Mouse (Mus musculus) neutrophil, adult 5-6 weeks (primary cell): ENCODE measurements around the gene Mdc1. TPM values are rescaled to one million over a fixed set of nuclear protein-coding genes. Genes with fewer than 3 reads are reported as not detected.
A peak's percentile ranks its signal among the peaks of the same experiment; 100 is the strongest.

ENCODE experiments used
- ATAC-seq: fragments of 151-379, 151-347 bp; 2 replicates; pipeline ENCODE4 v1.8.0; 2017; ENCODE audit warnings: mild to moderate bottlenecking, moderate TSS enrichment; ENCODE audit not compliant: insufficient number of reproducible peaks, poor library complexity, low FRiP score, severe bottlenecking; ENCODE audit errors: extremely low read depth
- total RNA-seq: library from RNA; stranded (forward); fragments of 200-1000 nt; gene quantifications from 2 replicates; pipeline ENCODE4 v1.2.3, GENCODE M21; 2017

Gene Mdc1
- 22.5 and 30.7 TPM in 2 replicates for total RNA-seq

DNA sequence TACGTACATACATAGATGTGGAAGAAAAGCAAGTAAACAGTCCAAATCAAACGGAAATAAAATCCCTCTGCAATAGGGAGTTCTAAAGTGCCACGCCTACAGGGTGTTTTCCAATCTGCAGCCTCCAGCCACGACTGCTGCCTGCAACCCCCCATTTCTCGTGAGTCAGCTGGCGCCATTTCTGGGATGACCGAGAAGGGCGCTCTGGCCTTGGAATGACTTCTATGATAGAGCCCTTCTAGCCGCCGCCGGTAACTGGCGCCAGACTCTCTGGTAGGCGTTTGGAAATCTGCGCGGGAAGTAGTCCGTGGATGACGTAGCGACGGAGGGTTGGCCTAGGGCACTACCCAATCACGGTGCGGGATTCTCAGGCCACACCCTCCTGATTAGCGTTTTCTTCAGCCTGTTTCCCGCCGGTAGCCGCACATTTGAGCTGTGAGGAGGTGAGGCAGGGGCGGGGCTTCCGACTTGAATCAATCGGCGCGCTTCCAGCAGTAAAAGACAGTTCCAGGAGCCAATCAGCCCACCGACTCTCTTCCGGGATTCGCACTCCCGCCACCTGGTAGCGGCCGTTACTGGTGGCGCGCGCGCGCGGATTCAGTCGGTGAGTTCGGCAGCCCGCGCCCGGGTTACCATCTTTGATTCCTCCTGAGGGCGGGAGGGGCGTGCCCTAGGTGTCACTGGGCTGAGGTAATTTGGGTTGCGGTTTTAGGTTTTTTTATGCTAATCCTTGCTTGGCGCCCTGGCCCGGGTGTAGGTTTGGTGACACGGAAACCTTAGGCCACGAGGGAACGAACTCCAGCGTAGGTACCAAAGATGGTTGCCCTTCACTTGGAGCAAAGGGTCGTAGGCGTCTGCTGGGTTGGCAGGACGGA is at the start of gene Mdc1:
Gene Mdc1 (plus strand): TSS at position 440 of the 875 bp plus-strand sequence.
- peak; percentile 90 for ATAC-seq

DNA sequence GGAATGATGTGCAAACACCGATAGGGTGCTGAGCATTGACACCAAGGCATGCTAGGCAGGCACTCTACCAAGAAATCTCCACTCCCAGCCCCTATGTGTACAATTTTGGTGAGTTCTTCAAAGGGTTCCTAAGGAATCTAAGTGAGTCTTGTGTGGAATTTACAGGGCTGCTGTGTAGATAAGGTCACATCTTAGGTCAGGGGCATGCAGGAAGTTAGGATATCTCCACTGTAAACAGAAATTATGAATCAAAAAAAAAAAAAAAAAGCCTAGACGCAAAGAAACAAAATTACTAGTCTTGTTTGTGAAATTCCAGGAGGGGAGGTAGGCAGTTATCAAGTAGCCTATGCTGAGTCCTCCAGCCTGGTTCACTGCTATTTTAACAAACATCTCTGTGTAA is 48.5 kb upstream of the Mdc1 start:
- ATAC-seq: no peak

DNA sequence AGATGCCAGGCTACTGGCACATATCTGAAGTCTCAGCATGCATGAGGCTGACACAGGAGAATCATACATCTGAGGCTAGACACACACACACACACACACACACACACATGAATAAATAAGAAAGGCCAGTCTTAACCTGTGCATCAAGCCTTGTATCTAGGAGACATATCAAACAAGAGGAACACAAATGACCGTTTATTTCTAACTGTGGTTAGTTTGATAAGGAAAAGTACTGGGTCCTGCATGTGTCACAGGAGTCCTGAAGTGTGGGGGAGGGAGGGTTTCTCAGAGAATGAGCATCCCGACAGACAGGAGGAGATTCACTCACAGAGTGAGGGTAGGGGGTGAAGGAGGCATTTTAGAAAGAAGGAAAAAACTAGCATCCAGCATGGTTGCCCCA is 46.2 kb upstream of the Mdc1 start:
- ATAC-seq: no peak

DNA sequence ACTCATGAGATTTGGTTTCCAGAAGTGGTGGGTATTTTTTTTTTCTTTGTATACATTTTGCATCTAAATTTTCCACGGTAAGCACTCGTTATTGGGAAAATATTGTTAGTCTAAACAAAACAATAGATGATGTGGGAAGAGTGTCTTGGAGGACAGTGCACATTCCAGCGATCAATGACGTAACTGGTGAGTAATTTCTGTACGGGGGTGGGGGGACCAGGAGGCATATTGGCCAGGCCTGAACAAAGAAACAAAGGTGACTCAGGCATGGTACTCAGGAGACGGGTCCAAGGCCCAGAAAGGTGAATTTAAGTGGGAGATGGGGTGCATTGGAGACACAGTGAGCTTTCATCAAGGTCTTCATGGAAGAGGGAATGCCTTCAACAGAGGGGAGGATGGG is 45.7 kb upstream of the Mdc1 start:
- ATAC-seq: no peak

DNA sequence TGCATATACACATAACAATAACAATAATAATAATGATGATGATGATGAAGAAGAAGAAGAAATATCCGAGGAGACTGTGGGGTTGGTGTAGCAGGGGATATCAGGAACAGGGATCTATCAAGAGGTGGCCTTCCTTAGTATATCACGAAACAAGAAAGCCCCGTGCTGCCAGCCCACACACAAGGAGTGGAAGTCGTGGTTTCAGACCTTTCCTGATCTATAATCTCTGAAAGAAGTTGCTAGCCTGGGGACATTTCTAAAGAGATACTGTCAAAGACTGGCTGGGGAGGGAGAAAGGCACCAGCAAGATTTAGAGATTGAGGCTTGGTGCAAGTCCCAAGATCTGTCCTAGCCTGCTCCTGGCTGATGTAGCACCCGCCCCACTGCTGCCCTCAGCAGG is 44.5 kb upstream of the Mdc1 start:
- ATAC-seq: no peak

DNA sequence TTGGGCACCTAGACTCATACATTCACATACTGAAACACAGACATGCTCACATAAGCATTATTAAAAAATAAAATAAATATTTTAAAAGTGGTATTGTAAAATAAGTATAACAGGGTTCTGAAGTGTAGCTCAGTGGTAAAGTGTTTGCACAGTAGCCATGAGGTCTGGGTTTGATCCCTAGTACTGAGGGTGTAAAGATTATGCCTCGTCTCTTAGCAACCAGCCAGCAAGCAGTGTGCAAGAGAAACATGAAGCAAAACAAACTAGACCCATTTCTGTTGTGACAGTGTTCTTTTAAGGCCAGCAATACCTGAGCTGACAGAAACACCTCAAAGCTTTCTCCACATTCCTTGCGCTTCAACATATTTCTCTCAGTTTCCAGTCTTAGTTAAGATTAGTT is 40.4 kb upstream of the Mdc1 start:
- no peak for ATAC-seq

DNA sequence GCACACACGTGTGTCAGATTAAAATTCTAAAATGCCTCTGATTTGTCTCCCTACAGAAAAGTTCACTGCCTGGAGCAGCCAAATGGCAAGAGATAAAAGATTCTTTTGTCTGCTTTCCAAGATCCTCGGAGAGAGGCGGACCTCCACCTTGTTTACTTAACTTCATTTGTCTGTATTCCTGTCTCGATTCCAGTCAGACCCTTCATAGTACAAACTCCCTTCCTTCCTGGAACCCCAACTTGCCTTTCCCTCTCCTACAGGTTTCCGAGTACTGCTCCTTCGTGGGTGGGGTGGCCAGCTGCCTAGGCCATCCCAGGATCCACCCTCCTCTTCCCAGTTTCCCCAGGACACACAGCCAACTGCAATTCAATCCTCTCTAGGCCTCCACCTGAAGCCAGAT is 38.3 kb upstream of the Mdc1 start:
- no peak for ATAC-seq

DNA sequence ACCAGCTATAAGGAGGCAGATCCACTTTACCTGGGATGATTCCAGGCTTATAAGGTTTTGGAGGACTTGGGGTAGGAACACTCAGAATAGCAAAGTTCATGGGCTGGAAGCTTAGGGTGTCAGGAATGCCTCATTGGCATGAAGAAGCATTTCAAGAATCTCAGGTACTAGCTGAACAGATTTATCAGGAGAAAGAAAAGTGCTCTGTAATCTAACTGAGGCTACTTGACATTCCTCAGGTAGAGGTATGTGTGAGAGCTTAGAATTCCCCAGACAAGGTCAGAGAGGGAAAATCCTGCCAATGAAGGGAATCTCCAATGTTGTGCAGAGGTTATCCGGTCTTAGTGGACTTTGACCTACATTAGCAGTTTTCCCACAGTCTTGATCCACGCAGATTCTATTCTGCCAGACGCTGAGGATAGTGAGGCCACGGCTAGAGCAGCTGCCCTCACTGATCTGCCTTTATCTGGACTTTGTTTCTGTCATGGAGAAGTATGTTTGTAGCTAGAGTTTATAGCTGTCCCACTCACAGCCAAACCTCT is 37.4 kb upstream of the Mdc1 start:
- no peak for ATAC-seq

DNA sequence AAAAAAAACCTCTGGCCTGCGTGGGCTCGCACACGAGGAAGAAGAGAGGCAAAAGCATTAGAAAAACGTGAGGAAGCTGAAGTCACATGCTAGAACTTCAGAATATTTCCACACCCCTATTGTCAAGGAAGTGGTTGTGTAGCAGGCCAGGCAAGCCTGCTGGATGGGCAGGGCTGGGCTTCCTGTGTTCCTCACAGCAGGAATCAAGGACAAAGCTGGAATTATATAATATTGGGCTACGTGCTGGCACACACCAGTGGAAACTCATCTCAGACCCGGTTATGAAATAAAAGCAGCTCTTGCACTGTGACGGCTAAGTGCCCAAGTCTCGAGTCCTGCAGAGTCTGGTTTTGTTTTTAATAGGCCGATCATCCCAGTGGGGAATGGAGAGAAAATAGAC is 33.2 kb upstream of the Mdc1 start:
- no peak for ATAC-seq

DNA sequence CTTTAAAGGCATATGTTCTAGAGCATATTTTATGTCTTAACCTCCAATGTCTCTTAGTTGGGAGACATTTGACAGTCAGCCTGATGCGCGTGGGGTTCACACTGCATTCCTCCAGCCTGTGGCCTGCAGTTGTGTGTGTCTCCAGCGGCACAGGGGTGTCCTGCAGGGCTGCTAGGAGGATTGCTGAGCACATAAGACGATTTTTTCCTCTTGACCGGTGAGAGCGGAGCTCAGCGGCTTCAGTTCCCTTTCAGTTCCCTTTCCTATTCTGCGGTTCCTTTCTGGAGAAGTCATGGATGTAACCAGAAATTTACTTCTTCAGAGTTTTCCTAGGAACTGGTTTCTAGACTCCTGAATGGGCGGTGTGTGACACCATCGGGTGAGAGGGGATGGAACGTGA is 31.9 kb upstream of the Mdc1 start:
- no peak for ATAC-seq

DNA sequence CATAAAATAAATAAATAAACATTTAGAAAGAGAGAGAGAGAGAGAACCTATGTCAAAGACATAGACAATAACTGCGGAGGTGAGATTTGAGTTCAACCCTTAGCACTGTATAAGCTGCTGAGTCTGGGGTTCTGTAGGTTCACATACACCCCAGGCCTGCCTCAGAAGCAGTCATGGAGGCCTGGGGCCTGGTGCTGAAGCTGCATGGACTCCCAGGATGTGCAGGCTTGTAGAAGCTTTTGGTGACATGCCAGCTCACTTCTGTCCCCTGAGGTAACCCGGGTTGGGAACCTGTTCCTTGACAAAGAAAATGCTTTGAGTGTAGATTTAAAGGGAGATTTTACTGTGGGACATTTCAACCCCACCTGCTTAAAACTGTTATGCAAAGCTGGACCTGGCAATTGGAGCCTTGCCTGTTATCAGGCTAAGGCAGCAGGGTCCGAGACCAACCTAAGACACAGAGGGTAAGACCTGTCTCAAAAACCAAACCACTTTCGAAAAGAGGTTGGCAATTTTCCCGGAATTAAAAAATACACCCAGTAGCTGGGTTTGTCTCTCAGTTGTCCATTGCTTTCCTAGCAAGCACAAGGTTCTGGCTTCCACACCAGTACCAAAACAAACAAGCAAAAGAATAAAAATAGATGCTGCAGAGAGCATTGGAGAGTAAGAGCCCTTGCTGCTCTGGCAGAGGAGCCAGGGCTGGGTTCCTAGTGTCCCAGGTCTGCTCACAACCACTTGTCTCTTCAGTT is 30.2 kb upstream of the Mdc1 start:
- ATAC-seq: no peak

DNA sequence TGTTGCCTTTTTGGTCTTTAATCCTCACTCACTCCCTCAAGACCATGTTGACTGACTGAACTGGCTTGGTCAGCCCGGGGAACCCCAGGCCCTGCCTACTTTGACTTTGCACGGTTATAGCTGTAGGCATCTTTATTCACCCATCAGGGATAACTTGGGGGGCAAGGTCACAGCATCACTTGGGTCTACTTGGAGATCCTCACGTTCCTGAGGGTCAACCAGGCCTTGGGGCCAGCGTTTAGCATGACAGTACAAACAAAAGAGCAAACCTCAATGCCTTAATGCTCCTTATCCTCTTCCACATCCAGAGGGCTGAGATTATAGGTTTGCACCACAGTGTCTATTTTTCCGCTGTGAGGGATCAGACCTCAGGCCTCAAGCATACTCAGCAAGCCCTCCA is 29.0 kb upstream of the Mdc1 start:
- no peak for ATAC-seq

DNA sequence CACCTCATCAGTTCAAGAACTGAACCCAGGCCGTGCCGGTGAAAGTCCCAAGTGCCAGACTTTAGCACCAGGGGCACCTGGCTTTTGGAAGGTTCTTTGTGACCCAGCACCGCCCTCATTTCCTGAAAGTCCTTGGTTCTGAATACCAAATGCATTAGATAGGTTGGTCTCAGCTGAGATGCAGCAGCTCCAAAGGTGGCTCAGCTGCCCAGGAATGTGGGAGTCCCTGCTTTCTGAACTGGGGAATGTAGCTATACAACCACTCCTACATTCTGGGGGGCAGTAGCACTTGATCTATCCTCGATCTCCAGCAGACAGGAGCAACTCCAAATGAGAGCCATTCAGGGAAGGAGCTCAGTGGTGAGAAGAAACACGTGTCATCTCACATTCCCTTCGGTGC is 28.6 kb upstream of the Mdc1 start:
- no peak for ATAC-seq

DNA sequence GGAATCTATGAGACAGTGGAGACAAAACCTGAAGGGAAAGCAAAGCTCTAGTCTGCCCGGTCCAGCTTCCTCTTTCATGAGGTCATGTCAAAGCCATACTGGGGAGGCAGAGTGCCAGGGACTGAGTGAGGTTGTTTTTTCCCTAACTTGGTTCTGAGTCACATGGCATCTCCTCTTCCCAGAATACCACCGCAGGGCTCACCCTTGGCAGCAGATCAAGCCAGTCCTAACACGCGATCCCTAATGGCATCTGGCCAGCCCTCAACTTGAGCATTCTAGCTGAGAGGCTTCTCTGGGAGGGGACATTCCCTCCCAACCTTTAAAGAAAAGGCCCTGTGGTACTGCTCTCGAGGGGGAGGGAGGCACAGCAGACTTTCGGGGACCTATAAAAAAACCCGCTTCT is 28.1 kb upstream of the Mdc1 start:
- 0 out of 2 replicates have a peak, but pooled peaks have one; percentile 53 for ATAC-seq

DNA sequence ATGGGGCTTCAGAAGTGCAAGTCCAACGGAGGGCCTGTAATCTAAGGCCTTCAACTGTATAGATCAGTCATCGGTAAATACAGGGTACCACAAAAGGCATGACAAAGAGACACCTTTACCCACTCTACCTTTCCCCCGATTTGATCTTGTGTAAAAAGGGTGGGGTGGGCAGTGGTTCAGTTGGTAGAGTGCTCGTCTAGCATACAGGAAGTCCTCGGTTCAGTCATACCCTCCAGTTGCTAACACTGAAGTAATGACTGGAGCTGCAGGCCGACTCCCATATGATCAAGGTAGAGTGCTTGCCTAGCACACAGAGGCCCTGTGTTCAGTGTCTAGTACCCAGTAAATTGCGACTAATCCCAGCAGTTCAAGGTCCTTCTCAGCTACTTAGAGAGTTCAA is 27.7 kb upstream of the Mdc1 start:
- ATAC-seq: peak; percentile 24; the same call in 1 of the 2 replicates

DNA sequence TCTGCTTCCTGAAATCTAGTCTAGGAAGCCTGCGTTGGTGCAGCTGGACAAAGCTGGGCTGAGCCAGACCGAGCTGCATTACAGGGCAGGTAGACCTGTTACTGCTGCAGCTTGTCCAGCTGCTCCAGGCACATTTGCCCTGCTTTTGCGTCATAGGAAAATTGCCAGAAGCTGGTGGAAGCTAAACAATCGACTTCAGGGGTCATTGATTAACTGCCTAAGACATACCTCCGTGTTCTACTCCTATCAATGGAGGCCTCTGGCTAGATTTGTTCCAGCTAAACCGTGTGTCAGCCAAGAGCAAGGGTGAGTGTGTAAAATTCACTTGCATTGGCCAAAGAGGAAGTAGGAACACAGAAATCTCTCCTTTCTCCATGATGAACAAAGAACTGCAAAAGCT is 26.6 kb upstream of the Mdc1 start:
- ATAC-seq: no peak

DNA sequence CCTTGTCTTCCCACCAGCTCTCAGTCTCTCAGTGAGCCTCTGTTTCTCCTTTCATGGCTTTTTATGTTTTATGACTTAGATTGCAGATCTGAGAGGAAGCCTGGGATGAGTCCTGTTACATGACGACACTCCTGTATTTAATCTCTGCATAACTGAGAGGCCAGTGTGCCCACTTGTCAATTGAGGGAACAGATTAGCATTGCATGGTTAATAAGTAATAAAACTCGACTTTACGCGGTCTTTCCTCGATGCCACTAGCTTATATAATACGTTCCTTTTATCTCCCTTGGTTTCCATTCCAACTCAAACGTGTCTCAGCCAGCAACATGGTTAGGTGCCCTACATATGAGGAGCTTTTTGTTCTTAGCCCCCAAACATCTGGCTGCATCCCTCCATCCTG is 25.5 kb upstream of the Mdc1 start:
- no peak for ATAC-seq

DNA sequence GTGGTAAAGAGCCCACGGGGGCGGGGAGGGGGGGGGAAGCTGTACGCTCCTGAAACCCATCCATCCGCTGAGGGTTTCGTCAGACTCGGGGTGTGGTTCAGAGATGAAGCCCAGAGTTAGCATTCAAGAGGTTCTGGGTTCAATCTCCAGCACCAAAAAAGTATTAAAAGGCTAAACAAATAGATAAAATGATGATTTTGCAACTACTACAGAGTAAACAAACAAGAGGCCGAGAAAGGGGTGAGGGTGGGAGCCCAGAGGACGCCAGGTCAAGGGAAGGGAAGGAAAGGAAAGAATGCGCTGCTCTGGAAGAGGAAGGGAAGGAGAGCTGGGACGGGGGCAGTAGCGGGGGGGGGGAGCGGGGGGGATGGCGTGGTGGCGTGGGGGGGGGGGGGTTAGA is 24.6 kb upstream of the Mdc1 start:
- ATAC-seq: no peak

DNA sequence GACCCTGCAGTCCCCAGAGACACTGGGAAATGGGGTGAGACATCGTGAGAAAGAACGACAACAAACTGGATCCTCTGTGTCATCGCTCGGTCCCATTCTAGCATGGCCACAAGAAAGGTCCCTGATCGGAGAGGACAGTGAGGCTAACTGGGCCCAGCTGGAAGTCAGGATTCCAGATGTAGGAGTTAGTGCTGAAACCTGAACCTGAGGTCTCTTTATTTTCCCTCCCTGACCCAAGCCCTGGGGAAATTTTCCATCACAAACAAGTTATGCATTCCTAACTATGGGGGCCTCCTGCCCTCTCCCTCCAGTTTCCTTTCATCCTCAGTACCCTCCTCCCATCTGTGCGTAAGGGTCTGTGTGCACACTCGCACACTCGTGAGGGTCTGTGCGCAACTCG is 24.1 kb upstream of the Mdc1 start:
- ATAC-seq: no peak

DNA sequence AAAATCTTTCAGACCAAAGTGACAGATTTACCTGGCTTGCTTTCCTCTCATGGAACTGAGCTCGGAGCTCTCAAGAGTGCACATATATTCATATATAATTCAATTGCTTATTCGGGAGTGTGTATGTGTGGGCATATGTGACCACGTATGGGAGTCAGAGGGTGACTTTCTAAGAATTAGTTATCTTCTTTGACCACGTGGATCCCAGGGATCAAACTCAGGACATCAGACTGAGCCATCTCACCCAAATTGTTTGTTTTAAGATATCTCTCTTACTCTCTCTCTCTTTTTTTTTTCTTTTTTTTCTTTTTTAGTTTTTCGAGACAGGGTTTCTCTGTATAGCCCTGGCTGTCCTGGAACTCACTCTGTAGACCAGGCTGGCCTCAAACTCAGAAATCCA is 21.2 kb upstream of the Mdc1 start:
- no peak for ATAC-seq
